Mouse (Mus musculus): ENCODE measurements around the gene Dnajb1. TPM values are rescaled to one million over a fixed set of nuclear protein-coding genes. Genes with fewer than 3 reads are reported as not detected.
A peak's percentile ranks its signal among the peaks of the same experiment; 100 is the strongest.

Gene Dnajb1
- total RNA-seq, 2 experiments from 2014 or later: 13.9 to 18.2 TPM

DNA sequence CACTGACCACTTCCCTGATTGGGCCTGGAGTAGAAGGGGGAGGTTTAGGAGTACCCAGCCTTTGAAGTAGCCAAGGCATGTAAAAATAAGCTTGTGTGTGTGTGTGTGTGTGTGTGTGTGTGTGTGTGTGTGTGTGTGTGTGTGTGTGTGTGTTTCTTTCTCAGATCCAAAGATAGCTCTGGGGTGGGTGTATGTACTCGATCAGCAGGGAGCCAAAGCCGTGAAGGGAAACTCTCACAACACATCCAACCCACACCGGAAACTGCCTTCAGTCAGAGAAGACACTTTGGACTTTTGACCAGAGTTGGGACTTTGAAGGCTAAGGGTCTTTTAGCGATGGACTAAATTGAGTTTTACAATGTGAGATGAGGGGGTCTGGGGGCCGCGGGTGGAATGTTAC is 41.7 kb downstream of the Dnajb1 start:
- intact Hi-C loops (cut with DNase I): loop anchor here (2.0 kb wide), 1 partner anchor 41 kb away; the partner anchor contains the start of gene Dnajb1
- no peak for DNase-seq

DNA sequence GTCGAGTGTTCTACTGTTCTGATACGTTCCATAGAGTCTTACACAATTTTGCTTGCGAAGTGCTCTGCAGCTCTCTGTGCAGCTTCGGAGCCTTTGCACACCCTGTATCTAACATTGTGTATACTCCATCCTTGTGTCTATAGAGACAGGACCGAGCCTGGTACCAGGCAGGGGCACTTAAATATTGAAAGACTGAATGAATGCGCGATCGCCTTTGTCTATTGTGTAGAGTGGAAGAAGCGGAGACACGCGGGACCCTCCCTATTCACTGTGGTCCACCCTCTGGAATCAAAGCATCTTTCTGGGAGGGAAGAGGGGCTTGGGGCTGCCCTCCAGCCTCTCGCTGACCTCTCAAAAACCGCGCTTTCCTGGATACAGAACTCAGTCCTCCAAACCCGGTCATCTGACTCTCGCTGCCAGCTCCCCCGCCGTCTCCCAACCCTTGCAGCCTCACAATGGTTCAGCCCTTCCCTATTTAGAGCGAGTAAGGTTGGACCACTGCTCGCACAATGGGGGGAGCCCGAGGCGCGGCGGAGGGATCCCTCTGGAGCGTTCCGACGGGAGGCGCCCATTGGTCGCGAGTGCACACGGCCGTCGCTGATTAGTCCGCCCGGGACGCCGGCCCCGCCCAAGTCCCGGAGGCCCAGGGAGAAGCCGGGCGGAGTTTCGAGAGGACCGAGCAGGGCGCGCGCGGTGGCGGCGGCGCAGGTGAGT is 44.2 kb downstream of the Dnajb1 start, which contains the start of gene Gipc1:
Gene Gipc1, plus strand, starts transcription at position 648 of the 714 bp plus-strand sequence.
- intact Hi-C loops (cut with DNase I): no loop called here
- peak; percentile 95 for DNase-seq

DNA sequence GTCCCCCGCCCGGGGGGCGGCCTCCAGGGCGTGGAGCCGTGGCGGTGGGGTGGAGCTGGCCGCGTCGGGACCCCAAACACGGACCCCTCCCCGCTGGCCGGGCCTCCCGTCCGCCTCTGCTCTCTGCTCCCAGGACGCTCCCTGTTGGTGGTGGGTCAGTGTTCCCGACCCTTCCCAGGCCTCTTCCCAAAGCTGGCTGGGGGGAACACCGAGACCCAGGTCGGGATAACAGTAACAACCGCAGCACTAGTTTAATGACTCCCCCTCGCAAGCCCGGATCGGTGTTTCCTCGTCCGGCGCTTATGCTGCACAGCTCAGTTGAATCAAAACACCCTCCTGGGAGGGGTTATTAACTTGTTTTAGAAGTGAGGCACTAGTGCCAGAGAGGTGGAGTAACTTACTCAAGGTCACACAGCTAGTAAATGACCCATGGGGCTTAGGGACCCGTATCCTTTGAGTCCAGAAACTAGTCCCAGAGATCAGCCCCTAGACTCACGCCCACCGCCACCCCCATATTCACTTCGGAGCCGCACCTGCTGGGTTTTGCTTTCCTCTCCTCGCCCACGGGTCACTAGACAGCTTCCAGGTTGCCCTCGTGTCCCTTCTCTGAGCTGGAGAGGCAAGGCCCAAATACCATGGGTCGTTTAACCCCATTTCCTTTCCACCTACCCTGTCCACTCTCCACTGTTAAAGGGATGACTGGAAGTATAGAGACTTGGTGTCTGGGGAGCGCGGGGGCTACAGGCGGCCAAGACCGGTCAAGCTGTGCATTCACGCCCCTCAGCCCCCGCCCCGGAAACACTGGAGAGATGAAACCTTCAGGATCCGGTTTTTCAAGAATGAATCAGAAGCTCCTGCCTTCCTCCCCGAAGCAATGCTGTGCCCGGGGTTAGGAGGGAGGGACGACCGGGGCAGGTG is 45.0 kb downstream of the Dnajb1 start:
- peak in 1 of 2 experiments; percentile 35 for DNase-seq
- intact Hi-C loops (cut with DNase I): no loop called here

DNA sequence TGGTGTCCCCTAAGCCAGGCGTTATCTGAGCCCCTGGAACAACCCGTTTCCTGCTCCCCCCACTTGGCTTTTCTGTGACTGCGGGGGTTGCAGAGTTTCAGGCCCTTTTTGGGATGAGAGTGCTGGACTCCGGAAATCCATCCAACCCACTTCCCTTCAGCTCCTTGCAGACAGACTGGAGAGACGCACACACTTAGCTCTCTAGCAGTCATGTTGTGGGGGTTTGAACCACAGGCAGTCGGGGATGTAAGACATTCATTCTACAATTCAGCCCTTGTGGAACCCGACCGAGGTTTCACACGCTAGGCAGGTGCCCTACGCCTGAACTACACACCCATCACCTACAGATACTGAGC is 45.6 kb downstream of the Dnajb1 start:
- DNase-seq: no peak
- intact Hi-C loops (cut with DNase I): no loop called here

DNA sequence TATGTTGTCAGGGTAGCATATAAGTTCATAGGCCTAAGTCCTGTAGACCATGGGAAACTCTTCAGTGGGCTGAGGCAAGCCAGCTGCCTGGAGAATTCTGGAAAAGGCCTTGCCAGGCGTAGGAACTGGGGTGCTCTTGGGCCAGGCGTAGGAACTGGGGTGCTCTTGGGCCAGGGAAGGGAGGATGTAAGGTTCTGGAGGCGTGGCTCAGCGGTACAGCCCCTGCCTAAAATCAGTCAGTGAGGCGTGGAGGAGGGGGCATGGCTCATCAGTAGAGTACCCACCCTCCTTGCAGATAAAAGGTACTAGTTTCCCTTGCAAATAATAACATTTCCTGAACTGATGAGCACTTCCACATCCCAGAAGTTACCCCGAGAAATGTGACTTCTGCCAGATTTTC is 46.7 kb downstream of the Dnajb1 start:
- no peak for DNase-seq
- intact Hi-C loops (cut with DNase I): no loop called here

DNA sequence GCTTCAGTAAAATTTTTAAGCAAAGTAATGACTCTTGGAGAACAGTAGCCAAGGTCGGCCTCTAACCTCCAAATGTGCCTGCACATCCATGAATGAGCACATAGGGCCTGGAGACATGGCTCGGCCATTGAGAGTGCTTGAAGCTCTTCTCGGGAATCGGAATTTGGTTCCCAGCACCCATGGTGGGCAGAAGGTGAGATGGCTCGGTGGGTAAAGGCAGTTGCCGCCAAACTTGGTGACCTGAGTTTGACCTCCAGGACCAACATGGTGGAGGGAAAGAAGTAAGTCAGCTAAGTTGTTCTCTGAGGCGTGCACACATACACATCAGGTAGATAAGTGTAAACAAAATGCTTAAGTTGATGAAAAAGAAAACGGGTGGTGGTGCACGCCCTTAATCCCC is 48.0 kb downstream of the Dnajb1 start:
- intact Hi-C loops (cut with DNase I): no loop called here
- DNase-seq: no peak

DNA sequence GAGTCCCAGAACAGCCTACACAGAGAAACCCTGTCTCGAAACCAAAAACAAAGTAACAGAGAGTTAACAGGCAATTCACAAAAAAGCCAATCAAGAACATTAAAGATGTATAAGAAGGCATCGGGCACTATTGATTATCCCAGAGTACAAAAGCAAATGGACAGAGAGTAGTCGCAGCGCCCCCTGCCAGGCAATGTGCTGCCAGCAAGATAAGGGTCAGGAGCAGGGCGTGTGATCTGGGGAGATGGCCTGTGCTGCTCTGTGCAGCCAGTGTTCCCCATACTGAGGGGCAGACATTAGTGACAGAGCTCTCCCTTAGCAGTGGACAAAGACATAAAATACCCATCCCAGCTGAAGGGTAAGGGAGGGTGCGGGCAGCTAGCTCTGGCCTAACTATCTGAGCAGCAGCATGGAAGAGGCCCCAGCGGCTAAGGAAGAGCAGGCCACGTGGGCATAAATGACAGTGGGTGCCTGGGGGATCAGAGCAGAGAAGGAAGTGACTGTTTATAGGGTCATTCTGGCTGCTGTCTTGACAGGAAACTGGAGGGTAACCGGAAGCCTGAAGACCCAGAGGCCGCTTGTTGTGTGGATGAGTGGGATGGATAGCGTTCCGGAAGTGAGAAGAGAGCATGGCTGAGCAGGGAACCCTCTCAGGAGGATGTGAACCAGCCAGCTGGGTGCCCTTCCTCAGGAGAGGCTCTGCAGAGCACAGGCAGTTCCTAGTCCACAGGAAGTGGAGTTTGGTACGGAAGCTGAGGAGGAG is 48.7 kb downstream of the Dnajb1 start:
- no peak for DNase-seq
- intact Hi-C loops (cut with DNase I): no loop called here

DNA sequence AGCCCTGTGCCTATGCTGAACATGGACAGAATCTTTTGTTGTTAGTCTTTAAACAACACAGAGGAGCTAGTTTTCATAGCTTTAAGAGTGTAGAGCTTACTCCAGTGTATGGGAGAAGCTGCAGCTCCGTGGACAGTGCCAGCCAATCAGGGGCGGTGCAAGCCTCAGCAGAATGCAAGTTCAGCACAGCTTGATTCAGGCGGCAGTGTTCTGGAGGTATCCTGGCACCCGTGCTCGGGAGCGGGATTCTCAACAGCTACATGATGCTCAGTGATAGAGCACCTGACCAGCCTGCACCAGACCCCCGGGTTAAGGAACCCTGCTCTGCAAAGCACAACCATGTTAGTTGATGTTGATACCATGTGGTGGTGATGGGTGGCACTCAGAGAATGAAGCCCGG is 52.6 kb downstream of the Dnajb1 start:
- intact Hi-C loops (cut with DNase I): loop anchor here (5.0 to 10.0 kb wide), 3 partner anchors 37 to 122 kb away; partner anchors contain the start of gene Pkn1
- no peak for DNase-seq

DNA sequence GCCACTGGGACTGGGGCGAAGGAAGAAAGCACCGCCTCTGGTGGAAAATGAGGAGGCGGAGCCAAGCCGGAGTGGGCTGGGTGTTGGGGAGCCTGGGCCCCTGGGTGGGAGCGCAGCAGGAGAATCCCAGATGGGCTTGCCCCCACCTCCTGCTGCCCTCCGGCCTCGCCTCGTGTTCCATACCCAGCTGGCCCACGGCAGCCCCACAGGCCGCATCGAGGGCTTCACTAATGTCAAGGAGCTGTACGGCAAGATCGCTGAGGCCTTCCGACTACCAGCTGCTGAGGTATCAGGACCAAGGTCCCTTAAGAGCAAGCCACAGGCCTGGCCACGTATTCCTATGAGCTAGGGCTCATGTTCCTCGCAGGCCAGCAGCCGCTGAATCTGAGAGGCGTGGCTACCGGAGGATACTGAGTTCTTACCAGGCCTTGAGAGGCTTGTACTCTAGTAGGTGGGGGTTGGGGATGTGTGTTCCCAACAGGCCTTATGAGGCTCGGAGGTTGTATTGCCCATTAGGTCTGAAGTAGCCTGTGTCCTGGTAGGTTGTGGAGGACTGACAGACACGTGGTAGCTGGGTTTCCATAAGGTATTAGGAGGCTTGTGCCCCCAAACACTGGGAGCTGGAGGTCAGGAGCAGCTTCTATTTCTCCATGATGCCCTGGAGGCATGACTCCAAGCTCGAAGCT is 53.1 kb downstream of the Dnajb1 start:
- DNase-seq: peak in 1 of 2 experiments; percentile 31
- intact Hi-C loops (cut with DNase I): loop anchor here (5.0 to 10.0 kb wide), 3 partner anchors 36 to 121 kb away; partner anchors contain the start of gene Pkn1

Other genes with a start within 250 kb of the Dnajb1 start
- not detected for gene Clgn, start 218.3 kb upstream of the Dnajb1 start, total RNA-seq (2021)
- 10 to 100 TPM; 39.6 to 44.3 TPM for gene Scoc, start 149.8 kb upstream of the Dnajb1 start, total RNA-seq (2021)
- not detected for gene Olfr370, start 72.4 kb upstream of the Dnajb1 start, total RNA-seq (2021)
- 100 to 1,000 TPM; 675 to 683 TPM for gene Ndufb7, start 41.5 kb upstream of the Dnajb1 start, total RNA-seq (2021)
- 100 to 1,000 TPM; 184 to 210 TPM for gene Tecr, start 222 bp upstream of the Dnajb1 start, total RNA-seq (2021)
- gene Gipc1, start 44.5 kb downstream of the Dnajb1 start, total RNA-seq (2021): 10 to 100 TPM; 34.1 to 34.6 TPM
- under 1 TPM; 0.44 to 0.53 TPM for gene Ptger1, start 58.5 kb downstream of the Dnajb1 start, total RNA-seq (2021)
- 10 to 100 TPM; 60.5 to 61.1 TPM for gene Pkn1, start 91.0 kb downstream of the Dnajb1 start, total RNA-seq (2021)
- gene Ddx39, start 107.0 kb downstream of the Dnajb1 start, total RNA-seq (2021): 10 to 100 TPM; 24.1 to 26.0 TPM
- gene Adgre5, start 133.1 kb downstream of the Dnajb1 start, total RNA-seq (2021): 10 to 100 TPM; 56.7 to 59.2 TPM

Measured in heart, postnatal 14 days (tissue).